Mouse (Mus musculus): Measurements from ENCODE around the gene Mtr.

DNA sequence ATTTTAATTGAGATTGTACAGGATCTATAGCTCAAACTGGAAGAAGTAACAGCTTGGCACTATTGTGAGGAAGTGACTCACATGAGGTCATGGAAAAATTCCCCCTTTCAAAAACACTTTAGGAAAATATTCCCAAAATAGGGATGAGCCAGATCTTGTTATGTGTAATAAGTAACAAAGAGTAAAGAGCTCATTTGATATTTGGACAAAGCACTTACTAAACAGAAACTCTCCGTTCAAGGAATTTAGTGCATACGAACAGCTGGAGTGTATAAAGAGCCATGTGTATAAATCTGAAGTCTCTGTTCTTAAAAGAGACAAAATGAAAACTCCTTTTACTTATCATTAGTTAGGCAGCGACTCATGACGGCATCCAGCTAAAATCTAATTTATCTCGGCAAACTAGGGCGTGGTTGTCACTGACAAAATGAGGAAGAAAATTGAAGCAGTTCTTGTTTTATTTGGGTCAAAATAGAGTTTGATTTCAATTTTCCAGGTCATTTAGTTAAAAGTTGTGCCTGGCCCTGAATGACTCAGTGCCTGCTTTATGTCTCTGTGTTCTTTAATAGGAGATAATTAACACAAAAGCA lies 110.9 kb downstream of the Mtr start:
- TF ChIP-seq POU5F1 (IDR thresholded peaks at IDR 0.05; ENCODE audit: borderline replicate concordance, low read length), result no peak
- TF ChIP-seq NANOG (IDR thresholded peaks at IDR 0.05; ENCODE audit: borderline replicate concordance, low read length), result no peak
